Mouse (Mus musculus) neural tube, embryonic 14.5 days (tissue): ENCODE measurements at regions not wholly inside any gene's neighbourhood (a gene's known extent, or its start where the extent isn't known, plus 50 kb on each side); places are given as distances from the start of the nearest gene placed in this dataset.

Source experiments
- ATAC-seq: fragments of 200-750 bp; cut with Nextera tagmentation; 2 replicates; pipeline ENCODE4 v1.8.0; 2017; ENCODE audit warnings: low read depth, mild to moderate bottlenecking, moderate TSS enrichment, moderate library complexity
- H3K27ac ChIP-seq: fragments of 300-500 bp; sonication (generic); 2 replicates; pipeline ENCODE4 v1.5.1; 2014; ENCODE audit warnings: low read depth, mild to moderate bottlenecking, control low read depth, low read length, moderate library complexity, mixed read lengths
- H3K27me3 ChIP-seq: fragments of 300-500 bp; sonication (generic); 2 replicates; pipeline ENCODE4 v1.6.1; 2014; ENCODE audit warnings: low read length; ENCODE audit not compliant: control insufficient read depth, insufficient read depth
- H3K36me3 ChIP-seq: fragments of 300-500 bp; sonication (generic); 2 replicates; pipeline ENCODE4 v1.6.1; 2014; ENCODE audit warnings: low read length, mixed read lengths; ENCODE audit not compliant: control insufficient read depth, insufficient read depth
- H3K4me1 ChIP-seq: fragments of 300-500 bp; sonication (generic); 2 replicates; pipeline ENCODE4 v1.6.1; 2014; ENCODE audit warnings: low read length; ENCODE audit not compliant: control insufficient read depth, insufficient read depth
- H3K4me2 ChIP-seq: fragments of 300-500 bp; sonication (generic); 2 replicates; pipeline ENCODE4 v1.6.1; 2014; ENCODE audit warnings: mild to moderate bottlenecking, low read depth, low read length, control low read depth
- H3K4me3 ChIP-seq: fragments of 300-500 bp; sonication (generic); 2 replicates; pipeline ENCODE4 v1.5.1; 2014; ENCODE audit warnings: low read depth, low read length, control low read depth, mixed read lengths
- H3K9ac ChIP-seq: fragments of 300-500 bp; sonication (generic); replicated peaks from 2 replicates; pipeline ENCODE4 v1.6.1; 2014; ENCODE audit warnings: low read depth, mild to moderate bottlenecking, control low read depth, low read length, mixed read lengths
- H3K9me3 ChIP-seq: fragments of 300-500 bp; sonication (generic); 2 replicates; pipeline ENCODE4 v1.6.1; 2016; ENCODE audit warnings: low read length; ENCODE audit not compliant: control insufficient read depth
- WGBS: fragments of 180-500 bp; shearing (Covaris S2); extraction: QIAGEN DNeasy Blood & Tissue Kit; methylation state at CpG from one replicate; pipeline ENCODE4 v1.1.7; 2014; 5-methylcytosine and 5-hydroxymethylcytosine counted together

DNA sequence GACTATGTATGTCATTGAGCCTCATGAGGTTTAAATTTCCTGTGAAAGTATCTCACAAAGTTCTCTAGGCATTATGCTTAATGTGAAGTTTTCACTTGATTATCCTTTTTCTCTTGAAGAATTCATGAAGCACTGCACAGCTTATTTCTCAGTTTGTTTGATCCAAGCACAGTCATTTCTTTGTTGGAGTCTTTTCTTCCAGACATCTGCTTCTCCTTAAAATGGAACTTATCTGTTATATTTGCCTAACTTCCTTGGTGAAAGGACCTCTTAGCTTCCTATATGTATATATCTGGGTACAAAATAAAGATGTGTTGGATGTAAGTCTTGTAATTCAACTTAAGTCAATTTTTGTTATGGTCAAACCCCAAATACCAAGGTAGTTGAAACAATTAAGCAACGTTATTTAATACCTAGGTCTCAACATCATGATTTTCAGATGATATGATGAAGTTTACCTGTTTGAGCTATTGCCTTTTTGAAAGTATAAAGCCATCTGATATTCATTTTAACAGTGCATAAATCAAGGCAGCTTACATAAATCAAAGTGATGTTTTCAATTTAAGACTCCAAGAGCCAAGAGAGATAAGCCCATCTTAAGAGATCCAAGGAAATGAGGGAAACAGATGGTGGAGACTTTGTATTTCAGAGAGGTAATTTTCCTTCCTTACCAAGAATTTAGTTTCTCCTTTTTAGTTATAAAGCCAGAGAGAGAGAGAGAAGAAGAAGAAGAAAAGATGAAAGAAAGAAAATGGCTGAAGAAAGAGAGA, 481.0 kb downstream of the Rfpl4b start:
- Histone ChIP-seq H3K4me3 (no peak overlapping the region), H3K27me3 (no peaks in the 10 kb centered on the region), H3K36me3 (no peaks in the 10 kb centered on the region), H3K4me2 (no peak overlapping the region), H3K27ac (no peak overlapping the region), H3K9ac (no peak overlapping the region), H3K4me1 (no peaks in the 10 kb centered on the region), H3K9me3 (no peaks in the 10 kb centered on the region)
- 83% methylated on average over 1 of the region's 1 CpGs for WGBS
- ATAC-seq: no peak

DNA sequence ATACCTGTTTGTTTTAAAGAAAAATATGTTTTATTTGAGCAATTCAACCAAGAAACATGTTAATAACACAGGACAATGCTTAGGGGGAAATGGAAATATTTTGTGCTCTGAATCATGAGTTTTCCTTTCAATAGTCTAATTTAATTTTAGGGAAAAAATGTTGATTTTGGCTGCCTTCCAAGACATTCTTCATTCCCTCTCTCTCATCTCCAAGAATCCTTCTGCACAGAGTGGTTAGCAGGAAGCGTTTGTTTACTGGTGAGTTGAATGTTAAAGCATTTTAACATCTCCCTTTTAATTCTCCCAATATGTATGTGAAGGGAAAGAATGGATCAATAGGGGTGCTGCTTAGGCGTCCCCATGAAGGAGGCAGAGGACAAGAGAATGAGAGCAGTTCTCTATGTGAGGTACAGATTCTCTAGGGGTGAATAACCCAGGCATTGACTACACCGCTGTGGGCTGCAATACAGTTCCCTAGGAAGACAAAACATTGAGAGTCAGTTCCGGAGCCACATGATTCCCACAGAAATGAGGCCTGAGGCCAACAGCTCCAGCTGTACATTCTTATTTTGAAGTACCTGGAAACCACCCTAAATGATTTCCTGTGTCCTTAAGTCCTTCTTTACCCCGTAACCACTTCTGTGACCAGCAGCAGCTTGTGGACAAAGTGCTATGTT, 512.7 kb downstream of the Rfpl4b start:
- no peaks in the 10 kb centered on the region for H3K36me3 ChIP-seq
- WGBS: 40% methylated on average over 5 of the region's 5 CpGs
- no peak for ATAC-seq

DNA sequence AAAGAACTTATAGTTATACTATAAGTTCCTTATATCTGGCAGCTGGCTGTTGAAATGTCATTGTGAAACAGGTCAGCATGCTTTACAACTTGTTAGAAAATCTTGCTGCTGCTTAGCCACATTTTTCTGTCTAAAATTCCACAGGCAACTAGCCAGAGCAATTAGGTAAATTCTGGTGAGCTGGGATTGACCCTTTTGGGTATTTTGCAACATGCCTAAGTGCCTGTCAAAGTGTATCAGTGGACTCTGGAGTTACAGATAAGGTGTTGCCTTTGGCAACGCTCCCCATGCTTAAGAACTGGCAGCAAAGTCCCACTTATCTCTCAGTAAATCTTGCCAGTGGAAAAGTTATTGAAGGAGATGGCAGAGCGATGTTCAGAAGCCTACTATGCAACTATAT, 525.9 kb downstream of the Rfpl4b start:
- H3K9me3 ChIP-seq: no peaks in the 10 kb centered on the region
- no peak overlapping the region for H3K4me2 ChIP-seq
- H3K9ac ChIP-seq: no peak overlapping the region
- ATAC-seq: no peak
- H3K4me3 ChIP-seq: no peak overlapping the region
- no peaks in the 10 kb centered on the region for H3K36me3 ChIP-seq
- no peaks in the 10 kb centered on the region for H3K4me1 ChIP-seq
- no peak overlapping the region for H3K27ac ChIP-seq
- no peaks in the 10 kb centered on the region for H3K27me3 ChIP-seq
- 89% methylated on average over 2 of the region's 2 CpGs for WGBS

More for the DNA sequence above, 512.7 kb downstream of the Rfpl4b start:
- Histone ChIP-seq H3K9me3 (no peaks in the 10 kb centered on the region), H3K4me3 (no peak overlapping the region), H3K4me2 (no peak overlapping the region), H3K4me1 (no peaks in the 10 kb centered on the region), H3K27ac (no peak overlapping the region), H3K27me3 (no peaks in the 10 kb centered on the region), H3K9ac (no peak overlapping the region)

DNA sequence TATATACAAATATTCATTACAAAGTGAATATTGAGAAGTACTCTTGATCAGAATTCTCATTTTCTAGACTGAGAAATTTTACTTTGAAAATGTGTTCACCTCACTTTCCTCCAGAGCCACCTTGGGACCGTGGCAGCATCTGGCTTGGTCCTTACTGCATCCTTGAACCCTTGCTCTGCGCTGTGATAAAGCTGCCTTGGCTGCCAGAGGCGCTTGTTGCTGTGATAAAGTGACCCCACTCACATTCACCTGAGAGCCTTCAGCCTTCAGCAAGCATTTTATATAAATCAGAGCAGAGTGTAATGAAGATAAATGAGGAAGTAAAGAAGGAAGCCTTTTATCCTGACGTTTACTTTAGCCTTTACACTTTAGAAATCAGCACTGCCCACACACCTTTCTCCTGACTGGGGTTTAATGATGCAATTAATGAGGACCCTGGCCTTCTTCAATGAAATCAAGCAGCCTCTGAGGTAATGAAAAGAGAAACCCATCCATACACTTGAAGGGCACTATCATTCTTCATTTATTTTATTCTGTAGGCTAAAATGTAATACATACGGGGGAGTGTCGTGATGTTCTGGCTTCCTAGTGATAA, 532.8 kb downstream of the Rfpl4b start:
- Histone ChIP-seq H3K4me3 (no peak overlapping the region), H3K27me3 (no peaks in the 10 kb centered on the region), H3K27ac (no peak overlapping the region), H3K9me3 (no peaks in the 10 kb centered on the region; the same call in 1 of the 2 replicates), H3K4me2 (no peak overlapping the region), H3K36me3 (no peaks in the 10 kb centered on the region), H3K4me1 (no peaks in the 10 kb centered on the region), H3K9ac (no peak overlapping the region)
- peak; percentile 31; the same call in 1 of the 2 replicates for ATAC-seq
- 68% methylated on average over 6 of the region's 6 CpGs for WGBS

DNA sequence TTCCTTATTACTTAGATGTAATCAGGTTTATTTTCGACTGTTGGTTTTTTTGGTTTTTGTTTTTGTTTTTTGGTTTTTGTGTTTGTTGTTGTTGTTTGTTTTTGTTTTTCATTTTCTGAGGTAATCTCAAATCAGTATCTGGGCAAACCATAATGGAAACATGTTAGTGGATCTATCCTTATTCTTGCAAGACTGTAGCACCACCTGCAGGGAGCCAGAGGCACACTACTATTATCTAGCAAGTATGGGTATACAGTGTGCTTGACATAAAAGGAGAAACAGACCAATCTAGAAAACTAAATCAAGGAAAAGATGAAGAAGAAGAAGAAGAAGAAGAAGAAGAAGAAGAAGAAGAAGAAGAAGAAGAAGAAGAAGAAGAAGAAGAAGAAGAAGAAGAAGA, 552.4 kb downstream of the Rfpl4b start:
- no peaks in the 10 kb centered on the region for H3K4me1 ChIP-seq
- no peak overlapping the region for H3K4me2 ChIP-seq
- no peaks in the 10 kb centered on the region for H3K27me3 ChIP-seq
- 92% methylated on average over 1 of the region's 1 CpGs for WGBS
- no peak overlapping the region for H3K9ac ChIP-seq
- H3K4me3 ChIP-seq: no peak overlapping the region
- no peak for ATAC-seq
- H3K36me3 ChIP-seq: no peaks in the 10 kb centered on the region
- no peak overlapping the region for H3K27ac ChIP-seq
- H3K9me3 ChIP-seq: no peaks in the 10 kb centered on the region

DNA sequence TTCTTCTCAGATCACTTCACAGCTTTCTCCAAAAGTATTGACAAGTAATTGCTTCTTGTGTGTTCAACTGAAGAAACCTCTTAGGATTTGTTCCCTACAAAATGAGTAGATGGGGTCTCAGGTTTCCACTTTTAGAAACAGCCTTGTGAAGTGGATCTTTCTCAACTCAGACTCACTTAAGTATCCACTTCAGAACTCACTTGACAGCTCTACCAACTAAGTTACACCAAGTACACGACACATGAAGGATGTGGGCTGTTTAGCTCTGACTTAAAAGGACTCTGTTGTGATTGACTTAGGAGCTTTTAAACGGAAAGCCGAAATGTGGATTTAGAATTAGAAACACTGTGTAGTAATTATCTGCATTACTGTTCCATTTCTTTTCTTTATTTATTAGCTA, 556.0 kb downstream of the Rfpl4b start:
- Histone ChIP-seq H3K9ac (no peak overlapping the region), H3K4me1 (no peaks in the 10 kb centered on the region), H3K4me2 (no peak overlapping the region), H3K9me3 (no peaks in the 10 kb centered on the region), H3K4me3 (no peak overlapping the region), H3K27me3 (no peaks in the 10 kb centered on the region), H3K36me3 (no peaks in the 10 kb centered on the region), H3K27ac (no peak overlapping the region)
- WGBS: 89% methylated on average over 3 of the region's 3 CpGs
- ATAC-seq: no peak

DNA sequence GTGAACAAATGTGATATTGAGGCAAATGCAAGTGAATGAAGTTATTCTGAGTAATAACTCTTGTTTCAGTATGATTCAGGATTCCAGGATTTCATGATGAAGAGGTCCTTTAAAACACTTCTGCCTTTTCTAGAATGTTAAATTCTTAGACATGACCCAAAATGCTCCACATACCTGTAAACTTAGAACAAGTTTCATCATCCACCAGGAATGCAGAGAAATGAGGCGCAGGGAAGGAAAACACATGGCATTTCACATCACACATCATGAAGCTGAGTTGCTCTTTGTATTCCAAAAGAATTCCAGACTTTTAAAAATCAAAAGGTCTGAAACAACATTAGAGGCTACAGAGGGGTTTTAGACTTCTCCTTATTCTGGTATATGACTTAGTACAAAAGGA, 574.8 kb downstream of the Rfpl4b start:
- no peak overlapping the region for H3K27ac ChIP-seq
- H3K4me3 ChIP-seq: no peak overlapping the region
- no peak overlapping the region for H3K4me2 ChIP-seq
- no peaks in the 10 kb centered on the region for H3K27me3 ChIP-seq
- H3K4me1 ChIP-seq: no peaks in the 10 kb centered on the region
- WGBS: 95% methylated on average over 1 of the region's 1 CpGs
- no peak overlapping the region for H3K9ac ChIP-seq
- no peak for ATAC-seq
- no peaks in the 10 kb centered on the region for H3K36me3 ChIP-seq
- no peaks in the 10 kb centered on the region for H3K9me3 ChIP-seq
